Mouse (Mus musculus) limb, embryonic 14.5 days (tissue): ENCODE measurements around the gene Arhgap15. TPM values are rescaled to one million over a fixed set of nuclear protein-coding genes. Genes with fewer than 3 reads are reported as not detected.

Source experiments
- ATAC-seq: fragments of 200-750 bp; cut with Nextera tagmentation; 2 replicates; pipeline ENCODE4 v1.8.0; 2017; ENCODE audit warnings: low read depth, moderate number of reproducible peaks, moderate TSS enrichment; ENCODE audit not compliant: low FRiP score
- DNase-seq: peaks from one replicate; pipeline ENCODE4 v3.0.0-alpha.2; 2015; ENCODE audit warnings: low spot score
- H3K27ac ChIP-seq: fragments of 300-500 bp; sonication (generic); replicated peaks from 2 replicates; pipeline ENCODE4 v1.5.1; 2014; ENCODE audit warnings: low read depth, mild to moderate bottlenecking, low read length, moderate library complexity, mixed read lengths
- H3K27me3 ChIP-seq: fragments of 300-500 bp; sonication (generic); 2 replicates; pipeline ENCODE4 v1.6.1; 2014; ENCODE audit warnings: low read length, mixed read lengths; ENCODE audit not compliant: control insufficient read depth, insufficient read depth
- H3K36me3 ChIP-seq: fragments of 300-500 bp; sonication (generic); 2 replicates; pipeline ENCODE4 v1.6.1; 2014; ENCODE audit warnings: mild to moderate bottlenecking, low read length, moderate library complexity, mixed read lengths; ENCODE audit not compliant: control insufficient read depth, insufficient read depth
- H3K4me1 ChIP-seq: fragments of 300-500 bp; sonication (generic); 2 replicates; pipeline ENCODE4 v1.6.1; 2014; ENCODE audit warnings: antibody characterized with exemption, low read length, mixed read lengths; ENCODE audit not compliant: control insufficient read depth, insufficient read depth
- H3K4me2 ChIP-seq: fragments of 300-500 bp; sonication (generic); replicated peaks from 2 replicates; pipeline ENCODE4 v1.6.1; 2014; ENCODE audit warnings: low read depth, mild to moderate bottlenecking, low read length, moderate library complexity; ENCODE audit not compliant: severe bottlenecking
- H3K4me3 ChIP-seq: fragments of 300-500 bp; sonication (generic); replicated peaks from 2 replicates; pipeline ENCODE4 v1.5.1; 2014; ENCODE audit warnings: low read length
- H3K9ac ChIP-seq: fragments of 300-500 bp; sonication (generic); 2 replicates; pipeline ENCODE4 v1.6.1; 2014; ENCODE audit warnings: mild to moderate bottlenecking, low read depth, low read length, moderate library complexity; ENCODE audit not compliant: severe bottlenecking
- H3K9me3 ChIP-seq: fragments of 300-500 bp; sonication (generic); 2 replicates; pipeline ENCODE4 v1.6.1; 2016; ENCODE audit warnings: low read length; ENCODE audit not compliant: control insufficient read depth
- POLR2A ChIP-seq: fragments of 200-500 bp; IDR thresholded peaks from 2 replicates; pipeline ENCODE4 v1.8.0; 2012; ENCODE audit warnings: inconsistent platforms, mild to moderate bottlenecking, moderate library complexity, borderline replicate concordance; ENCODE audit not compliant: insufficient read depth, insufficient read length; ENCODE audit errors: extremely low read depth
- WGBS: fragments of 180-500 bp; shearing (Covaris S2); extraction: QIAGEN DNeasy Blood & Tissue Kit; methylation state at CpG from one replicate; pipeline ENCODE4 v1.1.7; 2014; 5-methylcytosine and 5-hydroxymethylcytosine counted together
- polyA plus RNA-seq, 2 experiments: library from polyadenylated mRNA; depleted of rRNA in 1 of 2; stranded (reverse) in 1 of 2; unstranded in 1 of 2; fragments of >200 nt; fragmentation: Nextera tagmentation in 1 of 2; extraction: Ambion mirVana in 1 of 2; gene quantifications; 2 replicates each; pipeline versions ENCODE4 v1.2.1 to v1.2.3; 2012 to 2014

Arhgap15 gene
- polyA plus RNA-seq, 2 experiments = 1.4 to 2.9 TPM

- H3K27ac ChIP-seq = no peak overlapping the region
- peaks cover 12% of the 10 kb centered on the region for H3K4me1 ChIP-seq
- H3K36me3 ChIP-seq = no peaks in the 10 kb centered on the region
- DNase-seq (no peak), ATAC-seq (no peak)
- no peaks in the 10 kb centered on the region for H3K27me3 ChIP-seq
- WGBS = 74% methylated on average over 3 of the region's 3 CpGs
- H3K4me2 ChIP-seq = no peak overlapping the region
- TF ChIP-seq POLR2A = no peak
- H3K9me3 ChIP-seq = no peaks in the 10 kb centered on the region
- H3K9ac ChIP-seq = no peak overlapping the region
- H3K4me3 ChIP-seq = no peak overlapping the region
These were observed 362.7 kb downstream of the Arhgap15 start for GRCm38 (mm10) chr2:44111276-44111675.

- ATAC-seq (no peak), DNase-seq (peak; percentile 41)
- Histone ChIP-seq H3K4me3 (no peak overlapping the region), H3K4me2 (no peak overlapping the region), H3K9ac (no peak overlapping the region), H3K9me3 (no peaks in the 10 kb centered on the region), H3K27me3 (no peaks in the 10 kb centered on the region), H3K4me1 (peaks cover 12% of the 10 kb centered on the region), H3K36me3 (no peaks in the 10 kb centered on the region), H3K27ac (0 out of 2 replicates have a peak overlapping the region, but pooled peaks have one; percentile 33)
- WGBS = 66% methylated on average over 9 of the region's 9 CpGs
- TF ChIP-seq POLR2A = no peak
These were observed 364.6 kb downstream of the Arhgap15 start for GRCm38 (mm10) chr2:44112990-44113798.

- no peak overlapping the region for H3K27ac ChIP-seq
- H3K4me2 ChIP-seq = no peak overlapping the region
- H3K36me3 ChIP-seq = no peaks in the 10 kb centered on the region
- 35% methylated on average over 2 of the region's 2 CpGs for WGBS
- peaks cover 12% of the 10 kb centered on the region for H3K4me1 ChIP-seq
- DNase-seq (no peak), ATAC-seq (peak; percentile 80)
- no peaks in the 10 kb centered on the region for H3K9me3 ChIP-seq
- no peak overlapping the region for H3K9ac ChIP-seq
- no peak overlapping the region for H3K4me3 ChIP-seq
- H3K27me3 ChIP-seq = no peaks in the 10 kb centered on the region
- no peak for TF ChIP-seq POLR2A
These were observed 365.7 kb downstream of the Arhgap15 start for GRCm38 (mm10) chr2:44114296-44114695.

DNA sequence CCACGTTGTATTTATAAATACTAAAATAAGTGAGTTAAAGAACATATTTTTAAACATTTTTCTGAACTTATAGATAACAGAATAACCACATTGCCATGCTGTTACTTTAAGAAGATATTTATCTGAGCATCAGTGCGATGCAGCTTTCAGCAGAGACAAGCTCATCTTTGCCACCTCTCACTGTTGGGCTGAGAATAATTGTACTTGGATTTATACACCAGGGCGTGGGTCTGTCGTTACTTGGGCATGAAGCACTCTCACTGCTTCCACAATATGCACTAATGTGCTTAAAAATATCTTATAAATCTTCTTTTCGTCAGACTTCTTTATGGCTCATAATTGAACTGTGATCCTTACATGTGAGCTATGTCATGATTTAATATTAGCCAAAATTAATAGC, 372.5 kb downstream of the Arhgap15 start:
- ATAC-seq = no peak
- no peaks in the 10 kb centered on the region for H3K9me3 ChIP-seq
- H3K4me2 ChIP-seq = no peak overlapping the region
- H3K9ac ChIP-seq = no peak overlapping the region
- WGBS = 81% methylated on average over 5 of the region's 5 CpGs
- no peak overlapping the region for H3K27ac ChIP-seq
- no peaks in the 10 kb centered on the region for H3K36me3 ChIP-seq
- no peak for DNase-seq
- no peaks in the 10 kb centered on the region for H3K27me3 ChIP-seq
- no peak overlapping the region for H3K4me3 ChIP-seq
- peaks cover 4% of the 10 kb centered on the region; the same call in 1 of the 2 replicates for H3K4me1 ChIP-seq
- no peak for TF ChIP-seq POLR2A

- no peak for ATAC-seq
- WGBS = 48% methylated on average over 2 of the region's 2 CpGs
These were observed 374.6 kb downstream of the Arhgap15 start for GRCm38 (mm10) chr2:44123246-44123645.

More at GRCm38 (mm10) chr2:44123246-44123645, 374.6 kb downstream of the Arhgap15 start:
- no peaks in the 10 kb centered on the region for H3K36me3 ChIP-seq
- no peak overlapping the region for H3K4me3 ChIP-seq
- H3K4me2 ChIP-seq = no peak overlapping the region
- TF ChIP-seq POLR2A = no peak
- no peaks in the 10 kb centered on the region for H3K9me3 ChIP-seq
- no peaks in the 10 kb centered on the region for H3K27me3 ChIP-seq
- H3K4me1 ChIP-seq = peaks cover 4% of the 10 kb centered on the region; the same call in 1 of the 2 replicates
- no peak overlapping the region for H3K27ac ChIP-seq
- H3K9ac ChIP-seq = no peak overlapping the region
- no peak for DNase-seq
